Mouse (Mus musculus): Measurements from ENCODE around the gene Chn1.
"Not testable (repeated sequence)": the region's sequence is repeated elsewhere in the genome, so short reads cannot be mapped to it uniquely, and the experiment has no call there.

Gene Chn1

DNA sequence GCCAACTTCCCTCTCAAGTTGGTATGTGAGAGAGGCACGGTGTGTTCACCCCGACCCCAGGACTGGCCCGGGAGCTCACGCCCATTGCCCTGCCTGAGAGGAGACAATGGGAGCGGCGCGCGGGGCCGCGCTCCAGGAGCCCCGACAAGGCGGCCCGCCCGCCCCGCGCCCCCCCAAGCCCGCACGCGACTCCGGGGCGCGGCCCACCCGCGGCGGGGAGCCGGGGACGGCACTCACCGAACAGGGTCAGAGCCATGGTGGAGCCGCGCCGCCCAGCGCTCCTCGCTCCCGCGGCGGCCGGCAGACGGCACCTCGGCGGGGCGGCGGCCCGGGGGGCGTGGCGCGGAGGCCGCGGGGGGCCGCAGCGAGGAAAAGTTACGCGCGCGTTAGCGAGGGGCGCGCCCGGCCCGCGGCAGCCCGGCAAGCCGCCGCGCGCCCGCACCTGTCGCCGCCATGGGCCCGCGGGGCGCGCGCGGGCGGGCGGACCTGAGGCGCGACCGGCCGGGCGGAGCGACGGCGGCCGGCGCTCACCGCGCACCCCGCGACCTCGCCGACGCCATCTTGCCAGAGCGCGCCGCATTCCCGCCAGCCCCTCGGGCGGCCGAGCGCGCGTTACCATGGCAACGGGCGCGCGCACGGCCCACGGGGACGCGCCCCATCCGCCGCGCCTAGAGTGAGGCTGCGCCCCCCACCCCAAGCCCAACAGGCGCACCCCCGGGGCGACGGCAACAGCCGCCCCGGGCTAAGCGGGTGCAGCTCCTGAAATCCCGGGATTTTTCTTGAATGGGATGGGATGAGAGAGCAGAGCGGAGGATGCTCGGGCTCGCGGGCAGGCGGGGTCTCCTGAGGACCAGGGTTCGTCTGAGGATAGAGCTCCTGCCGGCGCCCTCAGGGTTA lies at the start of gene Chn1:
Gene Chn1 (minus strand): TSS at position 561 of the 897 bp plus-strand sequence.
- no peak for DNase-seq (ENCODE audit: extremely low spot score, low read depth, low spot score)

DNA sequence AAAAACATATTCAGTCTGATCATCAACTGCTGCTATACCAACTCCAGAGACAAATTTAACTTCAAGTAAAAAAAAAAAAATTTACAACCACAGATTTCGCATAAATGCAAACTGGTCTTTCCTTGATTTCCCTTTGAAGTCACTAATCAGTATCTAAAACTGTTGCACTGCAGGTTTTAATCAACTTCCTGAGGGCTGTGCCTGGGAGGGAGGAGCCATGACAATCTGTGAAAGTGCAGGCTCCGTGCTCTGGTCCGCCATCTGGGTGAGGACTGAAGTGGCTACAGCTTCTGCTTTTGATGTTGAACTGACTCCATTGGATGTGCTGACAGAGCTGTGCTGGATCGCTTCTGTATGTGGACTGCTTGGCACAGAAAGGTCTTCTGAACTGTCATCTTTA lies 43.6 kb upstream of the Chn1 start:
- DNase-seq (ENCODE audit: extremely low spot score, low read depth, low spot score), result no peak

DNA sequence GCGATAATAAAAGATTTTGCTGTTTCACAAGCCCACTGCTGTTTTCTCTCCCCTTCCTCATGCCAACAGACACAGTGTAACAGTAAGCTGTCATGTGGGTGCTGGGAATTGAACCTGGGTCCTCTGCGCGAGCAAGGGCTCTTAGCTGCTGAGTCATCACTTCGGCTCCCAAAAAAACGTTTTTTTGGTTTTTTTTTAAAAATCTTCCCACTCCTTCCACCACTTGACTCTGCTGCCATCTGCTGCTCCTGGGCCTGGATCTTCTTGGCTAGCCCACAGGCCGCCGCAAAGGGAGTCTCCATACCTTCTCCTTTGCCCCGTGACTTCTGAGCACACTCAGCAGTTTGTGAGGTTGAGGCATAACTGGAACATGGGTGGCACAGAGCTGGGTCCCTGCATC lies 32.5 kb upstream of the Chn1 start:
- no peak for DNase-seq (ENCODE audit: extremely low spot score, low read depth, low spot score)

DNA sequence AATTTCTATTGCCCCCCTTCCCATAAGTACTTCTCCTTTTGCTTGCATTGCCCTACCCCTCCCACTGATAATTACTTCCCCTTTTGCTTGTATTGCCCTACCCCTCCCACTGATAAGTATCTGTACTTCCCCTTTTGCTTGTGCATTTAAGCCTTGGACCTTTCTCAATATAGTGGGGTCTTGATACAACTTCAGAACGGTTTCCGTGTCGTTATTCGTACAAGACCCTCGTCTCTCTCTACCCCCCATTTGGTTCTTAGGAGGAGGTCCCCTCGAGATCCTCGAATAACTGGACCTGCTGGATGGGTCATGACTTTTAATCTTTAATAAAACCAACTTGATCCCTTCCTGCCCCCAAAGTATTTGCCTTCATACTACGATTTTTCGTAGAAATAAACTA lies 25.0 kb upstream of the Chn1 start:
- not testable (repeated sequence) for DNase-seq (ENCODE audit: extremely low spot score, low read depth, low spot score)

DNA sequence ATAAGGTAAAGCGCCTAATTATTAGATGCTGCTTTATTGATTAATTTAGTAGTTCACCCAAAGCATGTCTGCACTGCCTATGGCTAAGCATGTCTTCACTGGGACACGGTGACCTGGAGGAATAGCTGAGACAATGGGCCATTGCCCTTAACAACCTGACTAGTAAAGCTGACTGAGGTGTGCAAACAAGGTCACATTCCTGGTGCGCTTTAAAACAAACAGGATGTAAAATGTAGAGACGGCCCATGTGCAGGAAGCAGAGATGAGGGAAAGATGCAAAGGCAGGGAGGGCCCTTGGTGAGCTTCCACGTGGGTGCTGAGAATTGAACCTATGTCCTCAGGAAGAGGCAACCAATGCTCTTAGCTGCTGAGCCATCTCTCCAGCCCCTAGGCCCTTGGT lies 23.6 kb upstream of the Chn1 start:
- no peak for DNase-seq (ENCODE audit: extremely low spot score, low read depth, low spot score)

DNA sequence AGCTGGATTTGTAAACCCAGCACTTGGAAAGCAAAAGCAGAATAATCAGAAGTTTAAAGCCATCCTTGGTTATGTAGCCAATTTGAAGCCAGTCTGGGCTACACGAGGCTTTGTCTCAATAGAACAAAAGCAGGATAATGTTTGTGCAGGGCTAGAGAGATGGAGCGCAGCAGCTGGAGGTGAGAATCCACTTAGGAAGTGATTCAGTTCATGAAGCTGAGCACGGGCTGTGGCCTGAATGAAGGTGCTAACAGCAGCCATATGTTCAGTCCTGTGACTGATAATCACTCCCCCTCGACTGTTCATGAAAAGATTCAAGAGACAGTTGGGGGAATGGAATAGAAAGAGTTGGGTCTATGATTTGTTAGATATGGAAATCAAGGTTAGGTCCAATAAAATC lies 23.0 kb upstream of the Chn1 start:
- no peak for DNase-seq (ENCODE audit: extremely low spot score, low read depth, low spot score)

DNA sequence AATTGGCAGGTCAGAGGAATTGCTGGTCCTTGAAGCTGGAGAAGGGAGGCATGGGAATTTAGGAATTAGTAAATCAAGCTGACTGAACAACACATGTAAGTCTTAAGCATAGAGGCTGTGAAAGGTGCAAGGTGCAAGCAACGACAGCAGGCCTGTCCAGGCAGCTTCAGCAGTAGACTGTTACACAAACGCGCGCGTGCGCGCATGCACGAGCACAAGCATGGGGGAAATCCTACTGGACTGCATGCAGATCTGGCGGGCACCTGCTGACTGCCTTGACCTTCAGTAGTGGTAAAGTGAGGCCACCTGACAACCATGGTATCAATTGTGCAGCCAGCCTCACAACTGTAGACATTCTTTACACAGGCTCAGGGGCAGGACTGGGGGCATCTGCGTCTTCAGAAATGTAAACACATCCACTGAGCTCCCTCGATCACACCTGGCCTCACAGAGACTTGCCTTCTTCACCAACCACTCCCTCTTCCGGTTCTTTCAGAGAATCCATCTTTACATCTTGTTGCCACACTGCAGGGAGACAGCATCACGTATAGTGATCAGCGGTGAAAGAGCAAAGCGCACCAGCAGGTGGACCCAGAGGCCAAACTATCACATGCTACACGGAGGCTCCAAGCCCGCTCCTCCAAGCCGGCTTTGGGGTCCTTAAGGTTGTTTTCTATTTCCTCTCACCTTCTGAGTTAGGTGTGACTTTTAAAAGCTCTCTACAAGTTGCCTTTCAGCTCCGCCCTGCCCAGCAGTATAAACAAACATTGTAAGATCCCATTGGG lies 16.9 kb upstream of the Chn1 start:
- DNase-seq (ENCODE audit: extremely low spot score, low read depth, low spot score), result no peak

DNA sequence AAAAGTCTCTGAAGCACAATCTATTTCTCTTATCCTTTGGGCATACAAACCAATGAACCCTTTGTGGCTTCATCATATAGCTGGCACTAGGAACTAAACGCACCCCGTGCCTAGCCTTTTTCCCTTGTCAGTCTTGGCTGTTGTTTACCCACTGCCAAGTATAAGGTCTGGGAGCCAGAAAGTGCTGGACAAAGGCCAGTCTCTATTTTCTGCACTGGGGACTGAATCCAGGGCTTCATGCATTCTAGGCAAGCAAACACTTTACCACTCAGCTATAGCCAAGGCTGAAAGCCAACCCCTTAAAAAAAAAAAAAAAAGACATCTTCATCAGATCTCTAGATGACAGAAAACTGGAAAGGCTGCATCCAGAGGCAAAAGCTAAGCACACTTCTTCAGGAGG lies 15.2 kb upstream of the Chn1 start:
- DNase-seq (ENCODE audit: extremely low spot score, low read depth, low spot score), result no peak

DNA sequence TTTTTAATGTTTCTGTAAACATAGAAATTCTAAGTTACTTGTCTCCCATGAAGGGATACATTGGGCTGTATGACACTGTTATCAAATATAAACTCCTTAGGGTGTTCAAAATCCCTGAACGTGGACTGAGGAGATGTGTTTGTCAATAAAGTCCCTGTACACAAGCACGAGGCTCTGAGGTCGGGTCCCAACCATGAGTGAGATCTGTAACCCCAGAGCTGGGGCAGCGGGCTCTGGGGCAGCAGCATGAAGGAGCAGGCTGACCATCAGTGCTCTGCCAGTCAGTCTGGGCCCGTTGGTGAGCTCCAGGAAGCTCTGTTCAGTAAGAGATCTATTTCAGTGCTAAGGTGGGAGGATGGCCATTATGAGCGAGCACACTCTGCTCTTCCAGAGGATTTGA lies 13.2 kb upstream of the Chn1 start:
- DNase-seq (ENCODE audit: extremely low spot score, low read depth, low spot score), result no peak

DNA sequence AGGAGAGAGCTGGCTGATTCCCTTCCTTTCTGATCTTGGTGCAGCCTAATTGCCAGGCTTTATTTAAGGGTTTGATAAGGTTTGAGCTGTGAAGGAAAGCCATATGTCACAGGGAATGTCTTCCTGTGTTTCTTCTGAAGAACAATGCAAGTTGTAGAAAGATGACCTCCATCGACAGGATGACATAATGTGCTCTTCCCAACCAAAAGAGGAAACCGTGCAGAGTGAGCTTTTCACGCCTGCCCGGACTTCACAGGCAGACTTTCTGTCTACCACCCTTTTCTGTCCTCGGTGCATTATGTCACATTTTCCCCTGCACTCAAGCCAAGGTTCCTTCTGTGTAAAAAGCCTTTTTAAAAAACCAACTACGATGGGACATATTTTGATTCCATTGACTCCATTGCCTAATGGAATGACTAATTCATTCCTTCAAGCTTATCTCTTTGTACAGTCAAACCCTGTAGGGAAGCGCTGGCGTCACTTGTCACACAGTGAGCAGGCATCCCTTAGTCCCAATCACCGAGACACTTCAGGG lies 7.3 kb upstream of the Chn1 start:
- no peak for DNase-seq (ENCODE audit: extremely low spot score, low read depth, low spot score)

DNA sequence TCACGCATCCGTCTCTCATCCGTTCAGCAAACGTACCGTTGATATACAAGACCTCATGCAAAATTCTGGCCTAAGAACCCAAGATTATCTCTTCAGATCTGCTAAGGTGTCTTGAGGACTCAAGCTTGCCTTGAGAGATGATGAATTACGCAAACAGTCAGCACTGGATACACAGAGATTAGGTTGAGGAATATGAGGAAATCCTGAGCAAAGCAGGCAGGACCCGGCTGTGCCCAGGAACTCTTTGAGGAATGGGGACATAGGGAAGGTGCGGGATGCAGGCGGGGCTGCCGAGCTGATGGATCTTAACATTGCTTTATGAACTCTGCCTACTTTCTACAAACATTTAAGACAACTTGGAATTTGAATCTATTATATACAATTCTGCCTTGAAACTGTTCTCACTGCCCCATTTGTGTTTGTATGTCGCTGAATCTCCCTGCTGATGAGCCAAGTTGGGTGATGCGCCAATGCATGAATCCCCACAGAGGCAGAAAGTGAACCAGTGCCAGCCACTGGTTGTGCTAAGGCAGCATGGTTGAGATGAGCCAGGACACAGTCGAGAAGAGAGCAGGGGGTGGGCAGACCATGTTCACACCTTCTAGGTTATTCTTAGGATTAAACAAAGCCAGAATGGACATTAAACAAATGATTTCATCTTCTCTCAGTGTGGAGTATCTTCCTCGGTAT lies 5.3 kb upstream of the Chn1 start:
- DNase-seq (ENCODE audit: extremely low spot score, low read depth, low spot score), result no peak

DNA sequence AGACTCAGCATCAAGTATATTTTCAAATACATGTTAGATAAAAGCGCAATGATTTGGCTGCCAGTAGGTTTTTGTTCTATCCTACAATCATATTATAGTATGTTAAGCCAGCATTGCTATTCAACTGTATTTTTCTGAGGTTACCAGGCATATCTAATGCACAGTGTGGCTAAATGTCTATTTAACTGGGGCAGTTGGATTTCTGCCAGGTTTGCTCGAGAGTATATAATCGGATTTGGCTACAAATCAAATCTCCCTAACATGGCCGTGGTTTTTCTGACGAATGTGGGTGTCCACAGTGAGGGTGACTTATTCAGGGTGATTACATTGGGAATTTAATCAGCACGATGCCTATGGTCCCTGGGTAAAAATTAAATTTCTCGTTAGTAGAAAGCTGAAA lies 4.7 kb upstream of the Chn1 start:
- DNase-seq (ENCODE audit: extremely low spot score, low read depth, low spot score), result no peak

DNA sequence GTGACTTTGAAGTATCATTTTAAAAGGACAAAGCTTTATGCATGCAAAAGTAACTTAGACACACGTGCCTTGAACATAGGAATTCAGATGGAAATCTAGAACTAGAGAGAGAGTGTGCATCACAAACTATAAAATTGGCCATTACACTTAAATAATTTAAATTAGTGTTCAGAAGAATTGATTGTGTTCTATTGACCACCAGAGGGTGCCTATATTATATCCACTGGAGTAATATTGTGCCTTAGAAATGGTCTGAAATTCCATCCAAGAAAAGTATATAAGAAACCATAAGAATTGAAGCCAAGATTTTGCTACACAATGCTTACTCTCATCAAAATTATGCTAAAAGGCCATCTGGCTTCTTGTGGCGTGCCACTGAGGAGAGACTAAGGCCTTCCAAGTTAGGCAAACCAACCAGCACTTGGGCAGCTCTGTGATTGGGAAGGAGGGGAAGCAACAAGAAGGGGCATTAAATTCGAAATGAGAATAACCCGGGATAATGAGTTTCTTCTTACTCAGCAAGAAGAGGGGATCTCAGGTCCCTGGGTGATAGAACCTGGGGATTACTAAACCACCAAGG lies 4.0 kb upstream of the Chn1 start:
- DNase-seq (ENCODE audit: extremely low spot score, low read depth, low spot score), result no peak

DNA sequence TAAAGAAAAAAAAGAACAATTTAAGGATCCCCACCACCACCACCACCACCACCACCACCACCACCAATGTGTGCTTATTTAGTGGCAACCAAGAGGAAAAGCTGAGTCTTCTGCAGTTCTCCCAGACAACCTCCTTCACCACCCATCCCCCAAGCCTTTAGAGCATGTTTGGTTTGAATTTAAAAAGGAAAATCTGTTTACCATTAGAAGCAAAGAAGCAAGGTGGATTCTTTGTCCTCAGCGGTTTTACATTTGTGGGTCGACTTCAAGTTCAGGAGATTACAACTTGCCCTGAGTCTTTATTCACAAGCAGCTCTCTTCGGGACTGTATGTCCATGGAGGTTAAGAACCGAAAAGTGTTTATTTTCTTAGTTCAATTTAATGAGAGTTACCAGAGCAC lies 1.8 kb upstream of the Chn1 start:
- no peak for DNase-seq (ENCODE audit: extremely low spot score, low read depth, low spot score)

DNA sequence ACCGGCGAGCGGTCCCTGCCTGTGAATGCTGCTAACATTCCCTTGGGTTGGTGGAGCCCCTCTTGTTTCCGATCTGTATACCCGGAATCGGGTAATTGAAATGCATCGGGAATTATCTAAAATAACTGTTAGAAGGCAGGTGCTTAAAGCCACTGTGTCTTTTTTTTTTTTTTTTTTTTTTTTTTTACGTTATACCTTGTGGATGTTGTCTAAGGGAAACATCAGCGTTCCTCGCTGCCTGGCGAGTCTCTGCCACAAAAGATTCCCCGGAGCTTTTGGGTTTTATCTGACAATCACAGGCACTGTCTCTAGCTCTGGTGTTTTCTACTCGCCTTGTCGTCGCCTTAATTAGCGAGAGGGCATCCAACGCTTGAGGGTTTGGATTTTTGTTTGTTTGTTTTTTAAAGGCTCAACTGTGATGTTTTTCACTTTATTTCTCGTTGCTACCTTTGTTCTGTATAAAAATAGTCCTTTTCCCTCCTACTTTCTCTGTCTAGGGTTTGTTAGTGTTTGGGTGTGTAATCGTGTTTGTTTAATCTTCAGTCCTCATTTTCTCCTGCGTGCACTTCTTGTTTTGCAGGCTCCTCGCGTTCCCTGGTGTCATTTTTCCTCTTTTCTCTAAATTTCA lies 651 bp upstream of the Chn1 start:
- no peak for DNase-seq (ENCODE audit: extremely low spot score, low read depth, low spot score)

DNA sequence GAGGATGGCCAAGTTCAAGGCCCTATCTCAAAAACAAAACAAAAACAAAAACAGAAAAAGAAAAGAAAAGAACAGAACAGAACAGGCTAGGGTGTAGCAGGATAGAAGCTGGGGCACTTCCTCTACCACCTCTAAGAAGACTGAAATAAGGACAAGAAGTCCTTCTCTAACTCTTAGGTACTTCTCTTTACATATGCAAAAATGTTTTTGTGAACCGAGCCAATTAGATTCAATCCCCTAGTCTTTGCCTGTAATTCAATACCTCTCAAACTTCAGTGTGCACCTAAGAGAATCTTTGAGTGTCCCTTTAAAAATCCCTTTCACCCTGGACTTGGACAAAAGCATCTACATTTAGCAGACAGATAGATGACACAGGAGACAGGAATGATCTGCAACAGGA lies 2.2 kb downstream of the Chn1 start:
- DNase-seq (ENCODE audit: extremely low spot score, low read depth, low spot score), result no peak

DNA sequence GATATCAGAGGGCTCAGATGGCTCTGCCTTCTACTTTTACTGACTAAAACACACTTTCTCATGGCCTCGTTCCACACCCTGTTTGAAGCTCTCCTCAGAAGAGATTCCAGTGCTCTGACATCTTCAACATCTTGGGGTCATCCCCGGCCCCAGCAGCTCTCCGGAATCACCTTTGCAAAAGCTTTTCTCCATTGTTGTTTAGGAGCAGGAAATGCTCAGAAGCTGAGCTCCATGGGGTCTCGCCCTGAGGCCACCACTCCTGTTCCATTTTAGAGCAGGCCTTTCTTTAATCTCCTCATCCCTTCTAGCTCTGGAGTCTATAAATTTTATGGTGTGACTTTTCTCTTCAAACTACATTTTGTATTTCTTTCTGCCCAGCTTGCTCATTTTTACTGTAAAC lies 6.5 kb downstream of the Chn1 start:
- DNase-seq (ENCODE audit: extremely low spot score, low read depth, low spot score), result no peak

DNA sequence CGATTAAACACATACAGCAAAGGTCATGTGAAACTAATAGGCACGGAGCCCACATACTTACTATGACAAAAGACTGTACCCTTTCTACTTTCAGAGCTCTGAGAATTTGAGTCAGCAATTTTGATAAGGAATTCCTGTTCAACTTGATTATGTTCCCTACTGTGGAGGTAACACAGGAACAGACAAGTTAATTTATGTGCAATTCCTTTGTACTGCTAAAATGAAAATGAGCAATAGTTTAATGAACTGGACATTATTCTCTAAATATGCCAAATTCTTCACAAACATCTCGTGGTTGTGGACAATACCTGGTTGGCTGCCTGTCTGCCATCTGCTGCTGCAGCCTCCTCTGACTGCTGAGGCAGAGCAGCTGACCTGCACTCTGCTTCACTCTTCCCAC lies 11.6 kb downstream of the Chn1 start:
- no peak for DNase-seq (ENCODE audit: extremely low spot score, low read depth, low spot score)

DNA sequence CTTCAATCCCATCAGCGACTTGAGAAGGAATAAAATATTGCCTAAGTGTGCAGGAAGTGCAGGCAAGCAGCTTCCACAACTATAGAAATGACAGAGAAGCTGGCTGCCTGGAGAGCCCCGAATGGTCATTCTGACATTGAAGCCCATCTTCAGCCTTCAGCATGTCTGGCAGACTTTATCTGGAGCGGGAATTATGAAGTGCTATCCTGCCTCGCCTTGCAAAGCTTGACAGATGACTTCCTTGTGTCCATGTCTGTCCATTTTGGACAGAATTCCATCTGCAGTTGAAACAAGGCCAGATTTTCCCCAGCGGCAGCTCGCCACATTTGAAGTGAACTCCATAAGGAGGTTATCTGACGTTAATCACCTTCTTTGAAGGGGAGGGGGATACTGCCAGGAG lies 15.2 kb downstream of the Chn1 start:
- no peak for DNase-seq (ENCODE audit: extremely low spot score, low read depth, low spot score)

DNA sequence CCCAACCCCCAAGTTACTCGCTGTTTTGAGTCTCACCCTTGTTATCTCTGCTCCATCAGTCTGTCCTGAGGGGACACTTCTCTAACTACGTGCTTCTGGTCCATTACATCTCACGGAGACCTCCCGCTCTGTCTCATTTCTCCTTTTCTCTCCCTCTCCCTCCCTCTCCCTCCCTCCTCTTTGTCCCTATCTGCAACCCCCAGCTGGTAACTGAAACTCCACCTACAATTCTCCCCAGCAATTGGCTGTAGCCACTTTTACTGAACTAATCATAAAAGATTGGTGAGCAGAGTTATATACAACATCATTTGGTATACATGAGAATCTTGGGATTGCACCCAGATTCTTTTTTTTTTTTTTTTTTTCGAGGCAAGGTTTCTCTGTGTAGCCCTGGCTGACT lies 16.1 kb downstream of the Chn1 start:
- DNase-seq (ENCODE audit: extremely low spot score, low read depth, low spot score), result no peak

DNA sequence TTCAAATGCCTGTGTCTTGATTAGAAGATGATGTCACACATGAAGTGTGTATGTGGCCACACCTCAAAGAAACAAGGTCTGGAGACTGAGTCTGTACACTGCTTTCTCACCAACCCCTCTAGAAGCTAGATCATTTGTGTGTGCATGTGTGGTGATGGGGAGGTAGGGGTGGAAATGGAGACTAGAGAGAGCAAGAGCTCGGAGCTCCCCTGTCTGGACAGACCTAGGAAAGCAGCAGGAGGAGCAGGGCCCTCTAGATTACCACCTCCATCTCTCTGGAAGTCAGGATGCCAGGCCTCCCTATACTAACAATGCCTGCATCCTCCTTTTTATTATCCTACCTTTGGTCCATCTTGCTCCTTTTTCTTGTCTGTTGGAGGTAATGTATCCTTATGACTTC lies 27.8 kb downstream of the Chn1 start:
- DNase-seq (ENCODE audit: extremely low spot score, low read depth, low spot score), result no peak

All from hindlimb bud, embryonic 11.5 days (tissue).